Mouse (Mus musculus): ENCODE results near the gene St6galnac4.

GRCm38 (mm10) chr2:32568149-32568548 lies 18.7 kb upstream of the St6galnac4 start:
- TF ChIP-seq CTCF (IDR thresholded peaks at IDR 0.05; ENCODE audit: control insufficient read depth, insufficient read depth, low read length) (no peak), POLR2A (IDR thresholded peaks at IDR 0.05; ENCODE audit: borderline replicate concordance, control insufficient read depth, low read depth, low read length) (no peak)
